Comparison of ENCODE assay signal across 12 mouse cellular contexts in the genomic region with DNA sequence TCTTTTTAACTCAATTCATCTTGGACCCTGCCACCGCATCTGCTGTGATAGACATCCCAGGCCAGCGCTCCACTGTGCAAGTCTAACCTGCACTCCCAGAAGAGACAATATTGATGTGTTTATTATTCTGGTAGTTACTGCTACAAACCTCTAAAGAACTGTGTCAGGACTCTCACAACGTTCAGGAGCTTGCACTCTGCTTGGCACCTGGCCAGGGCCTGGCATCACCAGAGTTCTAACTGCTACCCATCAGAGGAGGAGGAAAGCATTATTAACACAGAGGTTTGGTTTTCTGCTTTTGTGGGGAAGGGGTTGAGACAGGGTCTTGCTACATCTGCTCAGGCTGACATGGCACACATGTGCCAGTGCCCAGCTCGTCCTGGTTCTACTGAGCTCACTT. TPM values are rescaled to one million over a fixed set of nuclear protein-coding genes. Genes with fewer than 3 reads are reported as not detected.
A peak's percentile ranks its signal among the peaks of the same experiment; 100 is the strongest.
DNase-seq lines count a peak whose midpoint lies in the region; ATAC-seq and TF ChIP-seq lines count a peak whose summit lies in the region.
"Had no signal": no experiment of that assay in that cellular context is flagged by ENCODE, and none has a peak within 500 bp of the region (broad histone marks: within the 10 kb centered on the region; RNA-seq: fewer than 3 reads in every experiment).

No protein-coding gene starts in this region.

- no peaks in the 10 kb centered on the region for H3K36me3 ChIP-seq in kidney, adult 2 months (ENCODE audit: control insufficient read depth, insufficient read depth, low read length)
- no peaks in the 10 kb centered on the region for H3K36me3 ChIP-seq in kidney, embryonic 15.5 days
- H3K36me3 ChIP-seq: intestine, embryonic 15.5 days had no signal

- H3K4me2 ChIP-seq in kidney, embryonic 15.5 days: no peak overlapping the region
- H3K4me2 ChIP-seq: intestine, embryonic 15.5 days; midbrain, embryonic 12.5 days had no signal

- TF ChIP-seq POLR2A in kidney, adult 2 months (IDR thresholded peaks at IDR 0.05; ENCODE audit: low read depth, low read length): no peak

- H3K9me3 ChIP-seq in kidney, embryonic 15.5 days (replicated peaks): no peaks in the 10 kb centered on the region
- H3K9me3 ChIP-seq: intestine, embryonic 15.5 days; midbrain, embryonic 12.5 days had no signal

- H3K27ac ChIP-seq in kidney, adult 2 months (ENCODE audit: insufficient read depth, low read depth, low read length): no peak overlapping the region
- H3K27ac ChIP-seq in kidney, embryonic 15.5 days: no peak overlapping the region
- H3K27ac ChIP-seq: intestine, embryonic 15.5 days; liver, embryonic 14.5 days; midbrain, embryonic 12.5 days had no signal

- no peaks in the 10 kb centered on the region for H3K27me3 ChIP-seq in kidney, adult 2 months (replicated peaks; ENCODE audit: control insufficient read depth, insufficient read depth, low read length)
- no peaks in the 10 kb centered on the region for H3K27me3 ChIP-seq in kidney, embryonic 15.5 days
- H3K27me3 ChIP-seq: intestine, embryonic 15.5 days; midbrain, embryonic 12.5 days had no signal

- no peak for ATAC-seq in kidney, embryonic 15.5 days (replicated peaks; ENCODE audit: low FRiP score)
- ATAC-seq in granulocyte monocyte progenitor cell, adult 5-6 weeks (replicated peaks; ENCODE audit: poor library complexity, severe bottlenecking): no peak
- ATAC-seq: forebrain, postnatal 0 days; intestine, embryonic 15.5 days had no signal

- H3K4me3 ChIP-seq in kidney, adult 2 months (ENCODE audit: insufficient read depth, low read depth, low read length): no peak overlapping the region
- H3K4me3 ChIP-seq in kidney, embryonic 15.5 days (replicated peaks): no peak overlapping the region
- H3K4me3 ChIP-seq: intestine, embryonic 15.5 days; midbrain, embryonic 12.5 days had no signal

- no peak for TF ChIP-seq CTCF in kidney, adult 2 months (conservative IDR thresholded peaks at IDR 0.05; ENCODE audit: insufficient read depth, insufficient read length, low read depth, low read length)

- peaks cover 8% of the 10 kb centered on the region for H3K4me1 ChIP-seq in kidney, adult 2 months (ENCODE audit: control insufficient read depth, insufficient read depth, low read length)
- peaks cover 11% of the 10 kb centered on the region; the same call in 1 of the 2 replicates for H3K4me1 ChIP-seq in kidney, embryonic 15.5 days

- 63% methylated on average over 4 of the region's 4 CpGs for WGBS in kidney, adult 2 months
- 71% methylated on average over 4 of the region's 4 CpGs for WGBS in kidney, embryonic 15.5 days

- DNase-seq in adrenal gland, adult 18-20 months (ENCODE audit: low spot score in 2 of 2): peak; percentile 16 to 36
- DNase-seq in adrenal gland, adult 8-10 months: no peak
- peak; percentile 50 for DNase-seq in kidney, adult 2 months
- peak; percentile 56 for DNase-seq in MN1 (ENCODE audit: low spot score)
- DNase-seq in cerebellum, postnatal 14 days: peak; percentile 62 to 69
- DNase-seq in urinary bladder, postnatal 10 days (ENCODE audit: low spot score): no peak
- DNase-seq: forebrain, postnatal 0 days had no signal

- no peak overlapping the region for H3K9ac ChIP-seq in kidney, embryonic 15.5 days
- H3K9ac ChIP-seq: forebrain, postnatal 0 days; intestine, embryonic 15.5 days; liver, embryonic 14.5 days; midbrain, embryonic 12.5 days had no signal

RNA-seq across cellular contexts. Expression of a gene that starts 45.0 kb away (rescaled TPM):
- 10 to 100 TPM; 88.5 to 89.7 TPM for total RNA-seq in adrenal gland, adult 18-20 months (2021)
- 10 to 100 TPM; 71.0 to 90.9 (median 89.5) TPM for total RNA-seq in adrenal gland, adult 8-10 months (2022)
- polyA plus RNA-seq in kidney, adult 2 months (2012; rRNA removed): 59.9 and 69.5 TPM in 2 replicates
- 60.6 and 68.5 TPM in 2 replicates for polyA plus RNA-seq in kidney, embryonic 15.5 days (2015; fragmentation: Nextera tagmentation; extraction: Ambion mirVana)
- 14.9 and 19.6 TPM in 2 replicates for total RNA-seq in granulocyte monocyte progenitor cell, adult 5-6 weeks (2014; fragmentation: Nextera tagmentation)
- total RNA-seq in granulocyte monocyte progenitor cell, adult 5-6 weeks (2017): 47.3 and 65.1 TPM in 2 replicates

Comparison
In these comparisons a context has a peak if more than half of its experiments do, and no peak if none do; other contexts are left out.
1. DNase-seq: peak in adrenal gland, adult 18-20 months (2 of 2), kidney, adult 2 months (single experiment), MN1 (single experiment) and cerebellum, postnatal 14 days (2 of 2); none in adrenal gland, adult 8-10 months (single experiment) and urinary bladder, postnatal 10 days (single experiment).